Mouse (Mus musculus): ENCODE results near the gene Olfr808.

DNA sequence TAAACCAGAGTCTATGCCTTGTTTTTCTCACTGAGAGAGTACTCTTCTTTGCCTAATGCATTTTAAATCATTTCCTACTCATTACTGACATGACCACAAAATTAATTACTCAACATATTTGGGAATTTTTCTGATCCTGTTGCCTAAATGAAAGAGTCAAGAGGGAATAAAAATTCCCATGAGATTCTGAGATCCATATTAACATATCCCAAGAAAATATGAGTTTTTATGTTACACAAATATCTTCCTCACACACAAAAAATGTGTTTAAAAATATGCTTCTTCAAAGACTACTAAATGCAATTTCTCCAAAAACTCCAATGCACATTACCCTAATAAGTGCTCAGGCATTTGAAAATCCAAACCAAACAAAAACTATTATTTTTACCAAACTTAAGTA, 29.5 kb downstream of the Olfr808 start, which contains the start of gene Olfr810:
- TF ChIP-seq TAL1 (IDR thresholded peaks at IDR 0.05; ENCODE audit: low read length) (no peak), GATA1 (IDR thresholded peaks at IDR 0.05; ENCODE audit: low read length) (no peak)

Data from erythroblast, embryonic 14.5 days (primary cell).